Mouse (Mus musculus) urinary bladder, postnatal 36 days (tissue): ENCODE data around the gene Slc35f3.

Experiments
- DNase-seq, 2 experiments: peaks; one replicate each; pipeline ENCODE4 v3.0.0; 2022; ENCODE audit warnings: low spot score in 2 of 2, mixed read lengths in 1 of 2

Gene Slc35f3

GRCm38 (mm10) chr8:126327786-126328185 is 29.4 kb downstream of the Slc35f3 start:
- DNase-seq = no peak

- no peak for DNase-seq
These were observed 40.5 kb downstream of the Slc35f3 start for GRCm38 (mm10) chr8:126338864-126339263.

- DNase-seq = no peak
These were observed 41.0 kb downstream of the Slc35f3 start for GRCm38 (mm10) chr8:126339357-126339756.

- no peak for DNase-seq
These were observed 42.8 kb downstream of the Slc35f3 start for GRCm38 (mm10) chr8:126341200-126341599.

- no peak for DNase-seq
These were observed 45.1 kb downstream of the Slc35f3 start for GRCm38 (mm10) chr8:126343427-126343826.

- DNase-seq = no peak
These were observed 46.7 kb downstream of the Slc35f3 start for GRCm38 (mm10) chr8:126345100-126345499.

- no peak for DNase-seq
These were observed 54.9 kb downstream of the Slc35f3 start for GRCm38 (mm10) chr8:126353259-126353658.

- no peak for DNase-seq
These were observed 59.6 kb downstream of the Slc35f3 start for GRCm38 (mm10) chr8:126357946-126358345.

GRCm38 (mm10) chr8:126359296-126359695 is 60.9 kb downstream of the Slc35f3 start:
- DNase-seq = no peak

- DNase-seq = no peak
These were observed 61.7 kb downstream of the Slc35f3 start for GRCm38 (mm10) chr8:126360106-126360505.

GRCm38 (mm10) chr8:126360701-126361100 is 62.3 kb downstream of the Slc35f3 start:
- no peak for DNase-seq

- DNase-seq = no peak
These were observed 67.9 kb downstream of the Slc35f3 start for GRCm38 (mm10) chr8:126366251-126366650.

GRCm38 (mm10) chr8:126368349-126369054 is 70.1 kb downstream of the Slc35f3 start:
- no peak for DNase-seq

GRCm38 (mm10) chr8:126371871-126372270 is 73.5 kb downstream of the Slc35f3 start:
- no peak for DNase-seq

GRCm38 (mm10) chr8:126379580-126379979 is 81.2 kb downstream of the Slc35f3 start:
- no peak for DNase-seq

GRCm38 (mm10) chr8:126380141-126380540 is 81.8 kb downstream of the Slc35f3 start:
- DNase-seq = no peak

GRCm38 (mm10) chr8:126381299-126381698 is 82.9 kb downstream of the Slc35f3 start:
- no peak for DNase-seq

- no peak for DNase-seq
These were observed 83.9 kb downstream of the Slc35f3 start for GRCm38 (mm10) chr8:126382216-126382615.

GRCm38 (mm10) chr8:126382749-126383148 is 84.4 kb downstream of the Slc35f3 start:
- DNase-seq = no peak

- no peak for DNase-seq
These were observed 89.2 kb downstream of the Slc35f3 start for GRCm38 (mm10) chr8:126387566-126387965.

- no peak for DNase-seq
These were observed 93.2 kb downstream of the Slc35f3 start for GRCm38 (mm10) chr8:126391541-126391940.

GRCm38 (mm10) chr8:126395386-126395785 is 97.0 kb downstream of the Slc35f3 start:
- no peak for DNase-seq

GRCm38 (mm10) chr8:126395917-126396316 is 97.6 kb downstream of the Slc35f3 start:
- DNase-seq = no peak

- DNase-seq = no peak
These were observed 100.0 kb downstream of the Slc35f3 start for GRCm38 (mm10) chr8:126398349-126398748.
